28 mouse cellular contexts compared by ENCODE assay signal in the genomic region with DNA sequence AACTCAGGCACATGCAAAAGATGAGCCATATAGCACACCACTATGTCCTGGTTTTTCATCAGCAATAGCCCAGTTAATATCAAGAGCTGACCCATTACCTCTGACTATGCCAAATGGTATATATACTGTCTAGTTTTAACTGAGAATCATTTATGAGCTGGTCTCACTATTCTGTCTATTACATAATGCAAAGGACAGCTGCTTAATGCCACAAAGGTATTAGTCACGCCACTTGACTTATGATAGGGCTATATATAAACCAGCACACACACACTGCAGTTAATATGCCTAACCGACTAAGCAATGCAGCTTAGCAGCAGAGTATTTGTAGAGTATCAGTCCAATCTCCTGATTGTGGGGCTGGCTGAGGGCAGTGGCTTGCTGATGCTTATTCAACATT.
DNase-seq lines count a peak whose midpoint lies in the region; ATAC-seq and TF ChIP-seq lines count a peak whose summit lies in the region.
"Had no signal": no experiment of that assay in that cellular context is flagged by ENCODE, and none has a peak within 500 bp of the region (broad histone marks: within the 10 kb centered on the region; RNA-seq: fewer than 3 reads in every experiment).

No protein-coding gene starts in this region.

- TF ChIP-seq POLR2A in limb, embryonic 14.5 days (IDR thresholded peaks at IDR 0.05; ENCODE audit: borderline replicate concordance, extremely low read depth, insufficient read depth, insufficient read length) = no peak
- no peak for TF ChIP-seq POLR2A in myocyte (IDR thresholded peaks at IDR 0.05; ENCODE audit: insufficient read length, low read depth)

- H3K4me1 ChIP-seq in hindbrain, embryonic 13.5 days (replicated peaks) = peaks cover 10% of the 10 kb centered on the region; the same call in 1 of the 2 replicates
- no peaks in the 10 kb centered on the region; the same call in 1 of the 2 replicates for H3K4me1 ChIP-seq in hindbrain, embryonic 14.5 days (replicated peaks; ENCODE audit: control insufficient read depth, insufficient read depth, low read length)
- H3K4me1 ChIP-seq in limb, embryonic 14.5 days (ENCODE audit: control insufficient read depth, insufficient read depth, low read length) = peaks cover 15% of the 10 kb centered on the region
- no peaks in the 10 kb centered on the region for H3K4me1 ChIP-seq in limb, embryonic 10.5 days
- no peaks in the 10 kb centered on the region for H3K4me1 ChIP-seq in neural tube, embryonic 12.5 days
- H3K4me1 ChIP-seq: forebrain, embryonic 12.5 days; forebrain, embryonic 15.5 days; heart, embryonic 12.5 days; heart, embryonic 15.5 days; hindbrain, embryonic 12.5 days had no signal

- H3K27ac ChIP-seq in hindbrain, embryonic 13.5 days = 0 out of 2 replicates have a peak overlapping the region, but pooled peaks have one; percentile 4
- H3K27ac ChIP-seq in hindbrain, embryonic 14.5 days = no peak overlapping the region
- H3K27ac ChIP-seq in limb, embryonic 14.5 days (replicated peaks; ENCODE audit: low read depth, low read length) = no peak overlapping the region
- no peak overlapping the region for H3K27ac ChIP-seq in limb, embryonic 10.5 days
- H3K27ac ChIP-seq in neural tube, embryonic 12.5 days = no peak overlapping the region
- H3K27ac ChIP-seq: embryonic facial prominence, embryonic 10.5 days; embryonic facial prominence, embryonic 13.5 days; forebrain, embryonic 12.5 days; forebrain, embryonic 15.5 days; heart, embryonic 15.5 days; hindbrain, embryonic 12.5 days had no signal

- no peak overlapping the region for H3K4me2 ChIP-seq in hindbrain, embryonic 13.5 days
- H3K4me2 ChIP-seq in hindbrain, embryonic 14.5 days (replicated peaks) = no peak overlapping the region
- no peak overlapping the region for H3K4me2 ChIP-seq in limb, embryonic 14.5 days (replicated peaks; ENCODE audit: low read depth, low read length, severe bottlenecking)
- no peak overlapping the region for H3K4me2 ChIP-seq in neural tube, embryonic 12.5 days (replicated peaks)
- H3K4me2 ChIP-seq in myocyte (ENCODE audit: low read depth) = no peak overlapping the region
- H3K4me2 ChIP-seq: embryonic facial prominence, embryonic 13.5 days; forebrain, embryonic 12.5 days; forebrain, embryonic 15.5 days; heart, embryonic 12.5 days; heart, embryonic 15.5 days; hindbrain, embryonic 12.5 days had no signal

- no peaks in the 10 kb centered on the region for H3K27me3 ChIP-seq in hindbrain, embryonic 13.5 days
- H3K27me3 ChIP-seq in hindbrain, embryonic 14.5 days (ENCODE audit: control insufficient read depth, insufficient read depth, low read length) = no peaks in the 10 kb centered on the region
- no peaks in the 10 kb centered on the region for H3K27me3 ChIP-seq in limb, embryonic 14.5 days (ENCODE audit: control insufficient read depth, insufficient read depth, low read length)
- H3K27me3 ChIP-seq in limb, embryonic 10.5 days (ENCODE audit: low read depth, poor library complexity, severe bottlenecking) = no peaks in the 10 kb centered on the region
- no peaks in the 10 kb centered on the region for H3K27me3 ChIP-seq in neural tube, embryonic 12.5 days (replicated peaks)
- H3K27me3 ChIP-seq in myocyte (ENCODE audit: control insufficient read depth, insufficient read depth, insufficient read length) = no peaks in the 10 kb centered on the region
- H3K27me3 ChIP-seq: embryonic facial prominence, embryonic 13.5 days; forebrain, embryonic 12.5 days; forebrain, embryonic 15.5 days; heart, embryonic 12.5 days; heart, embryonic 15.5 days; hindbrain, embryonic 12.5 days had no signal

- no peak for DNase-seq in hindbrain, embryonic 14.5 days (ENCODE audit: low spot score)
- peak; percentile 4 for DNase-seq in limb, embryonic 14.5 days (ENCODE audit: low spot score)
- DNase-seq in limb, embryonic 10.5 days (ENCODE audit: low spot score) = no peak
- no peak for DNase-seq in neural tube, embryonic 10.5 days (ENCODE audit: extremely low spot score, low spot score)
- no peak for DNase-seq in lung, adult 18-20 months
- DNase-seq: adrenal gland, adult 8-10 months; adrenal gland, postnatal 25 days; cerebellum, adult 11-12 months; cerebellum, adult 8-10 months; cerebellum, postnatal 10 days; cerebellum, postnatal 36 days; embryo, embryonic 11 days; gastrocnemius, postnatal 25 days; heart, adult 18-20 months; heart, postnatal 14 days; heart, postnatal 4 days had no signal

- no peak overlapping the region for H3K4me3 ChIP-seq in hindbrain, embryonic 13.5 days
- no peak overlapping the region for H3K4me3 ChIP-seq in hindbrain, embryonic 14.5 days (replicated peaks; ENCODE audit: low read length)
- no peak overlapping the region for H3K4me3 ChIP-seq in limb, embryonic 14.5 days (replicated peaks; ENCODE audit: low read length)
- H3K4me3 ChIP-seq in limb, embryonic 10.5 days = no peak overlapping the region
- no peak overlapping the region for H3K4me3 ChIP-seq in neural tube, embryonic 12.5 days
- H3K4me3 ChIP-seq in myocyte = no peak overlapping the region
- H3K4me3 ChIP-seq: embryonic facial prominence, embryonic 10.5 days; embryonic facial prominence, embryonic 13.5 days; erythroblast, embryonic 14.5 days; forebrain, embryonic 12.5 days; forebrain, embryonic 15.5 days; heart, embryonic 12.5 days; heart, embryonic 15.5 days; hindbrain, embryonic 12.5 days had no signal

- WGBS in hindbrain, embryonic 13.5 days = 71% methylated on average over 2 of the region's 2 CpGs
- WGBS in hindbrain, embryonic 14.5 days = 65% methylated on average over 2 of the region's 2 CpGs
- 82% methylated on average over 2 of the region's 2 CpGs for WGBS in limb, embryonic 14.5 days
- 87% methylated on average over 2 of the region's 2 CpGs for WGBS in limb, embryonic 10.5 days
- 57% methylated on average over 2 of the region's 2 CpGs for WGBS in neural tube, embryonic 12.5 days

- no peak overlapping the region for H3ac ChIP-seq in myocyte (ENCODE audit: control insufficient read depth, insufficient read length)

- no peak for ATAC-seq in hindbrain, embryonic 13.5 days (ENCODE audit: low FRiP score)
- no peak for ATAC-seq in hindbrain, embryonic 14.5 days (ENCODE audit: low FRiP score)
- no peak for ATAC-seq in limb, embryonic 14.5 days (ENCODE audit: low FRiP score, low read depth)
- peak; percentile 50; the same call in 1 of the 2 replicates for ATAC-seq in neural tube, embryonic 12.5 days (ENCODE audit: low FRiP score, low read depth)
- ATAC-seq: activated CD4-positive, CD25-positive, alpha-beta regulatory T cell, adult 4 months; forebrain, embryonic 15.5 days had no signal

- H3K9me3 ChIP-seq in hindbrain, embryonic 13.5 days = no peaks in the 10 kb centered on the region
- H3K9me3 ChIP-seq in hindbrain, embryonic 14.5 days (ENCODE audit: control insufficient read depth, low read length) = no peaks in the 10 kb centered on the region
- no peaks in the 10 kb centered on the region for H3K9me3 ChIP-seq in limb, embryonic 14.5 days (ENCODE audit: control insufficient read depth, low read length)
- no peaks in the 10 kb centered on the region for H3K9me3 ChIP-seq in limb, embryonic 10.5 days (replicated peaks)
- no peaks in the 10 kb centered on the region for H3K9me3 ChIP-seq in neural tube, embryonic 12.5 days
- H3K9me3 ChIP-seq: embryonic facial prominence, embryonic 10.5 days; forebrain, embryonic 12.5 days; forebrain, embryonic 15.5 days; heart, embryonic 12.5 days; heart, embryonic 15.5 days; hindbrain, embryonic 12.5 days had no signal

- no peak overlapping the region for H3K9ac ChIP-seq in hindbrain, embryonic 13.5 days
- no peak overlapping the region for H3K9ac ChIP-seq in hindbrain, embryonic 14.5 days
- no peak overlapping the region for H3K9ac ChIP-seq in limb, embryonic 14.5 days (ENCODE audit: low read depth, low read length, severe bottlenecking)
- no peak overlapping the region for H3K9ac ChIP-seq in neural tube, embryonic 12.5 days
- H3K9ac ChIP-seq: embryonic facial prominence, embryonic 13.5 days; forebrain, embryonic 12.5 days; forebrain, embryonic 15.5 days; heart, embryonic 12.5 days; heart, embryonic 15.5 days; hindbrain, embryonic 12.5 days had no signal

- H3K36me3 ChIP-seq in hindbrain, embryonic 13.5 days = no peaks in the 10 kb centered on the region
- H3K36me3 ChIP-seq in hindbrain, embryonic 14.5 days (replicated peaks; ENCODE audit: control insufficient read depth, insufficient read depth) = no peaks in the 10 kb centered on the region
- H3K36me3 ChIP-seq in limb, embryonic 14.5 days (ENCODE audit: control insufficient read depth, insufficient read depth, low read length) = no peaks in the 10 kb centered on the region
- no peaks in the 10 kb centered on the region for H3K36me3 ChIP-seq in limb, embryonic 10.5 days
- no peaks in the 10 kb centered on the region for H3K36me3 ChIP-seq in neural tube, embryonic 12.5 days
- no peaks in the 10 kb centered on the region for H3K36me3 ChIP-seq in myocyte (ENCODE audit: control insufficient read depth, insufficient read depth)
- H3K36me3 ChIP-seq: embryonic facial prominence, embryonic 10.5 days; embryonic facial prominence, embryonic 13.5 days; forebrain, embryonic 12.5 days; forebrain, embryonic 15.5 days; heart, embryonic 12.5 days; heart, embryonic 15.5 days; hindbrain, embryonic 12.5 days had no signal

- H3K79me2 ChIP-seq in myocyte (ENCODE audit: control insufficient read depth, insufficient read depth) = no peaks in the 10 kb centered on the region

TF ChIP-seq in myocyte, 11 proteins besides CTCF, POLR2A, EP300 and RAD21:
- no peak for TF ChIP-seq POLR2AphosphoS2 (IDR thresholded peaks at IDR 0.05; ENCODE audit: insufficient read length, low read depth)
- no peak for TF ChIP-seq E2F4 (IDR thresholded peaks at IDR 0.05; ENCODE audit: insufficient read depth)
- TF ChIP-seq MAX (IDR thresholded peaks at IDR 0.05; ENCODE audit: low read depth) = no peak
- peak; percentile 10 to 57 (median 24) for TF ChIP-seq MYOD1 (IDR thresholded peaks at IDR 0.05; ENCODE audit: control insufficient read depth in 1 of 3, insufficient read length in 2 of 3, low read depth in 2 of 3)
- no peak for TF ChIP-seq TCF12 (IDR thresholded peaks at IDR 0.05; ENCODE audit: insufficient read depth, poor library complexity, severe bottlenecking)
- TF ChIP-seq REST (IDR thresholded peaks at IDR 0.05; ENCODE audit: insufficient read depth, insufficient read length) = no peak
- TF ChIP-seq TCF3 (IDR thresholded peaks at IDR 0.05; ENCODE audit: insufficient read length, low read depth) = no peak
- peak in 1 of 3 experiments; percentile 72 for TF ChIP-seq MYOG (IDR thresholded peaks at IDR 0.05; ENCODE audit: control insufficient read depth in 1 of 3, insufficient read depth in 1 of 3, insufficient read length in 2 of 3, low read depth in 2 of 3)
TF ChIP-seq in myocyte: peak in this region for 2.
